Mouse (Mus musculus): Measurements from ENCODE around the gene Zfp968.
"Not testable (repeated sequence)": the region's sequence is repeated elsewhere in the genome, so short reads cannot be mapped to it uniquely, and the experiment has no call there.

The Zfp968 gene

GRCm38 (mm10) chr2:175372136-175372535, at the start of gene Zfp968:
Gene Zfp968, plus strand, starts transcription at chr2:175372436.
- not testable (repeated sequence) for DNase-seq (ENCODE audit: low spot score in 2 of 2)

GRCm38 (mm10) chr2:175338097-175338496, 34.1 kb upstream of the Zfp968 start, which contains the start of gene Gm4631:
Gene Gm4631, minus strand, starts transcription at chr2:175338197.
- DNase-seq (ENCODE audit: low spot score in 2 of 2) = not testable (repeated sequence)
